Mouse (Mus musculus) heart, embryonic 15.5 days (tissue): ENCODE data around the gene Tlcd2. TPM values are rescaled to one million over a fixed set of nuclear protein-coding genes. Genes with fewer than 3 reads are reported as not detected.

ENCODE experiments used
- ATAC-seq: fragments of 200-750 bp; cut with Nextera tagmentation; replicated peaks from 2 replicates; pipeline ENCODE4 v1.8.0; 2017; ENCODE audit warnings: low read depth, moderate TSS enrichment; ENCODE audit not compliant: insufficient number of reproducible peaks, insufficient read depth, low FRiP score
- H3K27ac ChIP-seq: fragments of 300-500 bp; sonication (generic); 2 replicates; pipeline ENCODE4 v1.5.1; 2015; ENCODE audit warnings: mild to moderate bottlenecking, inconsistent platforms
- H3K27me3 ChIP-seq: fragments of 300-500 bp; sonication (generic); 2 replicates; pipeline ENCODE4 v1.6.1; 2015; ENCODE audit warnings: inconsistent platforms
- H3K36me3 ChIP-seq: fragments of 300-500 bp; sonication (generic); 2 replicates; pipeline ENCODE4 v1.6.1; 2015; ENCODE audit warnings: mild to moderate bottlenecking, inconsistent platforms
- H3K4me1 ChIP-seq: fragments of 300-500 bp; sonication (generic); replicated peaks from 2 replicates; pipeline ENCODE4 v1.6.1; 2015; ENCODE audit warnings: inconsistent platforms
- H3K4me2 ChIP-seq: fragments of 300-500 bp; sonication (generic); 2 replicates; pipeline ENCODE4 v1.6.1; 2015; ENCODE audit warnings: inconsistent platforms, mild to moderate bottlenecking, moderate library complexity
- H3K4me3 ChIP-seq: fragments of 300-500 bp; sonication (generic); 2 replicates; pipeline ENCODE4 v1.5.1; 2015; ENCODE audit warnings: mild to moderate bottlenecking, inconsistent platforms
- H3K9ac ChIP-seq: fragments of 300-500 bp; sonication (generic); 2 replicates; pipeline ENCODE4 v1.6.1; 2015; ENCODE audit warnings: mild to moderate bottlenecking, inconsistent platforms
- H3K9me3 ChIP-seq: fragments of 300-500 bp; sonication (generic); replicated peaks from 2 replicates; pipeline ENCODE4 v1.6.1; 2016; ENCODE audit warnings: inconsistent platforms
- WGBS: fragments of 180-500 bp; shearing (Covaris S2); methylation state at CpG from one replicate; pipeline ENCODE4 v1.1.7; 2015; ENCODE audit warnings: mixed read lengths; 5-methylcytosine and 5-hydroxymethylcytosine counted together
- polyA plus RNA-seq: library from polyadenylated mRNA; unstranded; fragments of >200 nt; fragmentation: Nextera tagmentation; extraction: Ambion mirVana; gene quantifications from 2 replicates; pipeline ENCODE4 v1.2.1, GENCODE M21; 2015

Gene Tlcd2
- polyA plus RNA-seq, 1 experiment from 2014 or later: 7.9 TPM

DNA sequence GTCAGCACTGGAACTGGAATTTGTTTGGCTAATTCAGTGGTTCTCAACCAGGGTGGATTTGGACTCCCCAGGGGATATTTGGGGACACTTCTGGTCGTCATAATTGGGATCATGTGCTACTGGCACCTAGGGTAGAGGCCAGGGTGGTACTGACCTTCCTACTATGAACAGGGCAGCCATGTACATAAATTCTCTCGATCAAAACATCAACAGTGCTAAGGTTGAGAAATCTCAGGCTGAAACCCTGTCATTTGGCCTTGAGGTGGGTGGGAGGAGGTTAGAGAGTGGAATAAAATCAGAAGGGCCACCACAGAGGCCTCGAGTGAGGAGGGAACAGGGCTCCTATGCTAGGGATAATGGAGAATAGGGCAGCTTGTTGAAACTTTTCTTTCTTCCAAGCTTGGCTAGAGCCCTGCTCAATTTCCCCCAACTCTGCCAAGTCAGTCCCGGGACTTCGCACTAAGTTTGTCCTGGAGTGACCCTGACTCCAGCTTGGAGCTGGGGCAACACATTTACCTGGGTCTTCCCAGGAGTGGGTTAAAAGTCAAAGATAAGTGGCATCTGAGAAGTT is 2.3 kb upstream of the Tlcd2 start:
- no peak overlapping the region for H3K4me3 ChIP-seq
- peak overlapping the region; percentile 82; the same call in 1 of the 2 replicates for H3K4me2 ChIP-seq
- no peak overlapping the region for H3K9ac ChIP-seq
- no peaks in the 10 kb centered on the region for H3K36me3 ChIP-seq
- H3K27ac ChIP-seq: peak overlapping the region; percentile 96
- peaks cover 43% of the 10 kb centered on the region for H3K4me1 ChIP-seq
- WGBS: 63% methylated on average over 5 of the region's 5 CpGs
- no peaks in the 10 kb centered on the region for H3K27me3 ChIP-seq
- ATAC-seq: no peak
- no peaks in the 10 kb centered on the region for H3K9me3 ChIP-seq

DNA sequence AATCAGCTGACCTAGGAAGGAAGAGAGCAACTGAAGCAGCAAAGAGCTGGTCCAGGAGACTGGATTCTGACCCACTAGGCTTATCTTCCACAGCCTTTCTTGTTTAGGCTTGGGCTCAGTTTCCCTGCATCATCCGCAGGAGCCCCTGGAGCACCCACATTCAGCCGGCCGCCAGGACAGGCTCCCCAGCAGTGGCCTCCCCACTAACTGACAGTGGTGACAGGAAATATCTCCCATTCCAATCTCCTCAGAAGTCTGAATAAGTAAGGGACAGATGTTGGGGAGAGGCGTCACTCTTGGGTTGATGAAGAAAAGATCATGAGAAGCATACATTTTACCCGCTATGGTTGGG is 1.8 kb upstream of the Tlcd2 start:
- WGBS: 17% methylated on average over 5 of the region's 5 CpGs
- H3K4me2 ChIP-seq: peak overlapping the region; percentile 82
- H3K4me1 ChIP-seq: peaks cover 42% of the 10 kb centered on the region
- H3K9me3 ChIP-seq: no peaks in the 10 kb centered on the region
- H3K9ac ChIP-seq: no peak overlapping the region
- peak overlapping the region; percentile 96 for H3K27ac ChIP-seq
- peak overlapping the region; percentile 80 for H3K4me3 ChIP-seq
- peaks cover 3% of the 10 kb centered on the region for H3K36me3 ChIP-seq
- no peaks in the 10 kb centered on the region for H3K27me3 ChIP-seq
- no peak for ATAC-seq

DNA sequence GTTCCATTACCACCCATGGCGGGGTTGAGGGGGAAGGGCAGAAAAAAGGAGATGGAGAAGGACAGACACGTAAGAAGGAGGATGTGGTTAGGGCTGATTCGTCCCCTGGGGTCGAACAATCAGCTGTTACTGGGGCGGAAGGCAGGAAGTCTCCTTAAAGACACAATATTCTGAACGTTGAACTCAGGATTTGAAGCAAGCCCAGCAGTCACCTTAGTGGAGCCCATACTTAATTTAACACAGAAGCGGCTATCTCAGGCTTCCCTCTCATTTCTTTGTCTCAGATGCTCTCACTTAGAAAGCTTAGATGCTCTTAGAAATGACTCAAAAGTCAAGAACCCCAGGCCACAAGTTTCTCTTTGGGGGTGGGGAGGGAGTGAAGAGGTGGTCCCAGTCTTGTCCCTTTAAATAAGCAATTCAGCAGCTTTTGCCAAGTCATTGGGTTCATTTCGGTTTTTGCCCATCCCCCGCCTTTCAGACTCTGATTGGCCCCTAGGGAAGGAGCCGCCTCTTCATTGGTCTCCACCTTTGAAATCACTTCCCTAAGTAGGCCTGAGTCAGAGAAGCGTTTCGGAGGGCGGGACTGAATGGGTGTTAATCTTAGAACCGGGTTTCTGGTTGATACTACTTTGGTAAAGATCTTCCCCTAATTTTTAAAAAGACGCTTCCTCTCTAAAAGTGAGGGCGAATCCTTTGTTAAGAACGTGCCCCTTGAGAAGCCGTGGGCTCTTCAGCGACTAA is 1.2 kb upstream of the Tlcd2 start:
- Histone ChIP-seq H3K4me2 (peak overlapping the region; percentile 82), H3K9me3 (no peaks in the 10 kb centered on the region), H3K4me3 (peak overlapping the region; percentile 80), H3K36me3 (peaks cover 9% of the 10 kb centered on the region), H3K27me3 (no peaks in the 10 kb centered on the region), H3K9ac (peak overlapping the region; percentile 57), H3K27ac (peak overlapping the region; percentile 96), H3K4me1 (peaks cover 37% of the 10 kb centered on the region)
- 0 out of 2 replicates have a peak, but pooled peaks have one; percentile 24 for ATAC-seq
- 2% methylated on average over 19 of the region's 19 CpGs for WGBS

DNA sequence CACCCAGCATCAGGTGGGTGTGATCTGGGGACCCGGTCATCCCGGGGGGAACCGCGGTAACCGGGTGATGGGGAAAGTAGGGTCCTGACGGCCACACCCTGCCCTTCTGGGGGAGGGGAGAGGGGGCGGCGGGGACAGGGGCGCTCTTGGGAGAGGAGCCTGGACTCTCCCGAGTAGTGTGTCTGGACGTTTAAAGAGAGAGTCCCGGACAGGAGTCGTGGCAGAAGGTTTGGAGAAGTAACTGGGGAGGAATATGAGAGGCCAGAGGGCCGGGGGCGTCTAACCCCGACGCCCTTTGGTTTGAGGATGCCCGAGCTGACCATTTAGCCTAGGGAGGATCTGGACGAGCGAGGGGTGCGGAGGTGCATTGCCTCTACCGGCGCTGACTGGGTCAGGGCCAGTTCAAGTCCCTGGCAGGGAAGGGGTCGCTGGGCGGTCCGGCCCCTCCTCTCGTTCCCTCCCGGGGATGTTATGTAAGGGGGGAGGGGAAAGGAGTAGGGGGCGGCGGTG is 283 bp downstream of the Tlcd2 start:
- Histone ChIP-seq H3K27ac (peak overlapping the region; percentile 94), H3K9me3 (no peaks in the 10 kb centered on the region), H3K36me3 (peaks cover 21% of the 10 kb centered on the region), H3K4me2 (peak overlapping the region; percentile 78), H3K4me3 (peak overlapping the region; percentile 80), H3K4me1 (peaks cover 36% of the 10 kb centered on the region), H3K9ac (peak overlapping the region; percentile 81), H3K27me3 (no peaks in the 10 kb centered on the region)
- under 1% methylated on average over 29 of the region's 30 CpGs for WGBS
- peak; percentile 0; the same call in 1 of the 2 replicates for ATAC-seq

DNA sequence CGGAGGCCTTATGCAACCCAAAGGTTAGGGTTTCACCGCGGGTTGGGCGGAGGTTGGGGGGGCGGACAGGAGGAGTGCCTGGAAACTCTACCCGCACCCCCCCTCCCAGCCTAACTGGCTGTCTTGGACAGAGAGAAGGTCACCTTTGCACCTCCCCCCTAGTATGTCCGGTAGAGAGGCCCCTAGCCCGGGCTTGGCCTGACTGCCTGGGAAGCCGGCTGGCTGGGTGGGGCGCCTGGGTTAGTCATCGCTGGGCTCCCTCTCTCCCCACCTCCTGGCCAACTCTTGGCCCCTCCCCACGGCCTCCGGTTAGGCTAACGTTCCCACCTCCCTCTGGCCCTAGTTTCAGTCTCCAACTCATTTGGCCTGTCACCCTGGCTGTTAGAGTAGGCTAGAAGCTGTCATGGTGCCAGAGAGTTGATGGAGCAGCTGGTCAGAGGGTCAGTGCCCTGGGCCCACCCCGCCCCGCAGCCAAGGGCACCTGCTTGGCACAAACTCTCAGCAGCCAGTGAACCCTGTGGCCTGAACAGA is 803 bp downstream of the Tlcd2 start:
- Histone ChIP-seq H3K4me2 (peak overlapping the region; percentile 78), H3K9me3 (no peaks in the 10 kb centered on the region), H3K27ac (peak overlapping the region; percentile 94), H3K27me3 (no peaks in the 10 kb centered on the region), H3K9ac (peak overlapping the region; percentile 81), H3K4me3 (peak overlapping the region; percentile 80), H3K36me3 (peaks cover 23% of the 10 kb centered on the region), H3K4me1 (peaks cover 39% of the 10 kb centered on the region)
- peak; percentile 9 for ATAC-seq
- 3% methylated on average over 16 of the region's 16 CpGs for WGBS

DNA sequence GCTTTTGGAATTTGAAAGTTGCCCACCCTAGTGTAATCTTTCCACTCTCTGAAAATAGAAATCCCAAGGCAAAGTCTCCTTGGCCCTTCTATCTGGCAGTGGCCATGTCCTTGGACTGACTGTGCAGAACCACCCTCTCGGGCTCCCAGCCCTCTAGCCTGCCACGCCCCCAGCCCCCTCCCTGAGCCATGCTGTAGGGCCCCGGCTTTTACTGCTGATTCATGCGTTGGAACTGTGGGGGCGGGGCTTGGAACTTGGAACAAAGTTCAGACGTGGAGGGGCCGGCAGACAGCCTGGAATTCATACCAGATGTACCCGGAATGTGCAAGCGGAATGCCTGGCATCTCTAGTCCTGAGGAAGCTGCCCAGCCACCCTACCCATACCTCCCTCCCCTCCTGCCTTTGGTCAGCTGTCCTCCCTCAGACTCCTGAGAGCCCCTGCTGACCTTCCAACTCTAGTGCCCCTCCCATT is 1.4 kb downstream of the Tlcd2 start:
- peak; percentile 52 for ATAC-seq
- H3K4me2 ChIP-seq: peak overlapping the region; percentile 78
- peak overlapping the region; percentile 81 for H3K9ac ChIP-seq
- H3K27me3 ChIP-seq: no peaks in the 10 kb centered on the region
- peak overlapping the region; percentile 94 for H3K27ac ChIP-seq
- peaks cover 23% of the 10 kb centered on the region for H3K36me3 ChIP-seq
- 1% methylated on average over 9 of the region's 9 CpGs for WGBS
- H3K4me1 ChIP-seq: peaks cover 45% of the 10 kb centered on the region
- no peaks in the 10 kb centered on the region for H3K9me3 ChIP-seq
- H3K4me3 ChIP-seq: peak overlapping the region; percentile 80

DNA sequence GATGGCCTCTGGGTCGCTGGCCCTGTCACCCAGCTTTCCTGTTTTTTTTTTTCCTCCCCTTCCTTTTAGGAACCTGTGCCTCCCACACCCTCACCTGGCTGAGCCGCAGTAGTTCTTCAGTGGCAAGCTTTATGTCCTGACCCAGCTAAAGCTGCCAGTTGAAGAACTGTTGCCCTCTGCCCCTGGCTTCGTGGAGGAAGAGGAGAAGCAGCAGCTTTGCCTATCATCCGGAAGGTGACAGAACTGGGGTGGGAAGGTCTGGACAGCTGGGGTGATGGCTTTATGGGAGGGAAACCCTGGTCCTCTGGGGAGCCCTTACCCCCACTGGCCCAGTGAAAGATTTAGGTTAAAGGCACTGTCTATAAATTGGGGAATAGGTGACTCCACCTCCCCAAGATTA is 2.1 kb downstream of the Tlcd2 start:
- Histone ChIP-seq H3K27me3 (no peaks in the 10 kb centered on the region), H3K4me1 (peaks cover 49% of the 10 kb centered on the region), H3K27ac (peak overlapping the region; percentile 94), H3K9ac (no peak overlapping the region), H3K4me2 (peak overlapping the region; percentile 78), H3K4me3 (peak overlapping the region; percentile 80), H3K36me3 (peaks cover 23% of the 10 kb centered on the region), H3K9me3 (no peaks in the 10 kb centered on the region)
- ATAC-seq: no peak
- WGBS: 57% methylated on average over 4 of the region's 4 CpGs

DNA sequence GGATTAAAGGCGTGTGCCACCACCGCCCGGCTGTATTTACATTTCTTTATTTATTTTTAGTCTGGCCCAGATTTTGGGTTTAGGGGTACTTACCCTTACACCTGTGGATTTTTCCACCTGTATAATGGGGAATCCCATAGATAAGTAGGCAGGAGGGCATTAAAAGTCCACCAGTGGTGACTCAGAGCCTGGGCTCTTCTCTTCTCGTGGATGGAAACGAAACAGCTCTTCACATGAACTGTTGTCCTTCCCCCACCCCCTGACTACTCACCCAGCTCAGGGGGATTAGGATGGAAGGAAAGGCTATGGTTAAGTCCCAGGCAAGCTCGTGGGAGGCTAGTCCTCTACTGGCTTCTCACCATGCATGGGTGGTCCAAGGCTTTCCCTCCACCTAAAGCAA is 2.9 kb downstream of the Tlcd2 start:
- no peak for ATAC-seq
- WGBS: 86% methylated on average over 6 of the region's 6 CpGs
- Histone ChIP-seq H3K27ac (no peak overlapping the region), H3K36me3 (peaks cover 23% of the 10 kb centered on the region), H3K9ac (no peak overlapping the region), H3K27me3 (no peaks in the 10 kb centered on the region), H3K4me2 (no peak overlapping the region), H3K4me1 (peaks cover 41% of the 10 kb centered on the region), H3K4me3 (no peak overlapping the region), H3K9me3 (no peaks in the 10 kb centered on the region)

DNA sequence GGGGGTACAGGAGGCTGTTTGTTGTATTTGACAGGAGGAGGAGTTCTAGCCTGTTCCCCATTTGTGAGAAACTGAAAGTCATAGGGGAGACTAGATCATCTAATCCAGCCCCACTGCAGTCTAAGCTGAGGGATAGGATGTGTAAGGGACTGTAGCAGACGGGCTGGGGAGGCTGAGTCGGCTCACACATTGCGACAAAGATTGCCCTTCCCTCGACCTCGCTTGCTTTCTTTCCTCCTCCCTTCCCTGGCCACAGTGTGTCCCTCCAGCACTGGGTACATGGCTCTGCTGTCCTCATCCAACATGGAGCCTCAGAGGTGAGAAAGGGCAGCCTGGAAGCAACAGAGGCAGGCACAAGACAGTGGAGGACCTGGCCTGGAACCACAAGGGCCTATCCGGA is 3.5 kb downstream of the Tlcd2 start:
- Histone ChIP-seq H3K36me3 (peaks cover 23% of the 10 kb centered on the region), H3K4me2 (no peak overlapping the region), H3K9ac (no peak overlapping the region), H3K9me3 (no peaks in the 10 kb centered on the region), H3K27me3 (no peaks in the 10 kb centered on the region), H3K4me3 (no peak overlapping the region), H3K27ac (no peak overlapping the region), H3K4me1 (peaks cover 35% of the 10 kb centered on the region)
- 88% methylated on average over 6 of the region's 6 CpGs for WGBS
- no peak for ATAC-seq

DNA sequence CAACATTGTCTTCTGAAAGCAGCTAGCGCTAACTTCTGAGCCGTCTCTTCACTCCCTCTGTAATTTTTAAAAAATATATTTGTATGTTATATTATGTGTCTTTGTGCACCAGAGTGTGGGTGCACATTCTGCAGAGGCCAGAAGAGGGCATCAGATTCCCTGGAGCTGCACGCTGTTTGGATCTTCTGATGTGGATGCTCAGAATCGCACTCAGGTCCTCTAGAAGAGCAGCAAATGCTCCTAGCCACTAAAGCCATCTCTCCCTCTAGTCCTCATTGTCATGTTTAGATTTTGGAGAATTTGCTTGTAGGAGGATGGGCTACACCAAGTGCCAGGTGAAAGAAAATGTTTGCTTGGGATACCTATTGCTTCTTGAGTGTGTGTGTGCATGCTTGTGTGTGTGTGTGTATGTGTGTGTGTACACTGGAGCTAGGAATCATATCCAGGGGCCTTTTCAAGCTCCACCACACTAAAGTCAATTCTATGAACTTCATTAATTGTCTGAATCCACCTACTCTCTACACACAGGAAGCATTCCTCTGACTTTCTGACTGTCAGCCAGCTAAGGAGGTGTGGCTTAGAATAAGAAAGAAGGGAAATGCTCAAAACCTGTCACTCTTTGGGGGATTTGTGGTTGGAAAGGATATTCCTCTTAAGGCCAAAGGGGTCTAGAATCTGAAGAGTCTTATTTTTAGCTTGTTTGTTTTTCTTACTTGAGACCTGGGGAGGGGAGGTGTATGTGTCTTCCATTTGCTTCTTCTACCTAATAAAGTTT is 5.4 kb downstream of the Tlcd2 start:
- 98% methylated on average over 4 of the region's 4 CpGs for WGBS

More for the DNA sequence above, 5.4 kb downstream of the Tlcd2 start:
- ATAC-seq: no peak
- no peak overlapping the region for H3K27ac ChIP-seq
- H3K27me3 ChIP-seq: no peaks in the 10 kb centered on the region
- H3K9ac ChIP-seq: no peak overlapping the region
- H3K9me3 ChIP-seq: no peaks in the 10 kb centered on the region
- H3K36me3 ChIP-seq: peaks cover 23% of the 10 kb centered on the region
- 0 out of 2 replicates have a peak overlapping the region, but pooled peaks have one; percentile 88 for H3K4me2 ChIP-seq
- H3K4me3 ChIP-seq: no peak overlapping the region
- peaks cover 31% of the 10 kb centered on the region for H3K4me1 ChIP-seq
